Mouse (Mus musculus) retina, embryonic 14.5 days (tissue): ENCODE measurements around the gene H2-T23.
"Not testable (repeated sequence)": the region's sequence is repeated elsewhere in the genome, so short reads cannot be mapped to it uniquely, and the experiment has no call there.

ENCODE experiments used
- DNase-seq: peaks from one replicate; pipeline ENCODE4 v3.0.0-alpha.2; 2015; ENCODE audit warnings: low spot score

Gene H2-T23

GRCm38 (mm10) chr17:36032351-36032875 lies at the start of gene H2-T23:
Gene H2-T23 (minus strand): TSS chr17:36032855.
- peak; percentile 20 for DNase-seq

- DNase-seq = not testable (repeated sequence)
Observed at GRCm38 (mm10) chr17:36081901-36082300, 49.2 kb upstream of the H2-T23 start.

GRCm38 (mm10) chr17:36060829-36061228 lies 28.2 kb upstream of the H2-T23 start:
- DNase-seq = peak; percentile 97

GRCm38 (mm10) chr17:36058362-36058761 lies 25.7 kb upstream of the H2-T23 start, which contains the start of gene Gm11127:
Gene Gm11127 (minus strand): TSS chr17:36058371.
- not testable (repeated sequence) for DNase-seq

GRCm38 (mm10) chr17:36057927-36058326 lies 25.3 kb upstream of the H2-T23 start:
- DNase-seq = not testable (repeated sequence)

GRCm38 (mm10) chr17:36043286-36043685 lies 10.6 kb upstream of the H2-T23 start:
- DNase-seq = no peak

- peak; percentile 36 for DNase-seq
Observed at GRCm38 (mm10) chr17:36042610-36043169, 10.0 kb upstream of the H2-T23 start, which contains the start of the genes H2-T22 and Gm6034. Gene H2-T22 (minus strand): TSS chr17:36042747. Gene Gm6034 (plus strand): TSS chr17:36042961.

GRCm38 (mm10) chr17:36042055-36042454 lies 9.4 kb upstream of the H2-T23 start:
- not testable (repeated sequence) for DNase-seq

GRCm38 (mm10) chr17:36040604-36041003 lies 7.9 kb upstream of the H2-T23 start:
- DNase-seq = not testable (repeated sequence)

- not testable (repeated sequence) for DNase-seq
Observed at GRCm38 (mm10) chr17:36036126-36036525, 3.5 kb upstream of the H2-T23 start.

- DNase-seq = peak; percentile 52
Observed at GRCm38 (mm10) chr17:36035010-36035638, 2.5 kb upstream of the H2-T23 start.

GRCm38 (mm10) chr17:36034524-36034923 lies 1.9 kb upstream of the H2-T23 start:
- DNase-seq = not testable (repeated sequence)

- peak; percentile 16 for DNase-seq
Observed at GRCm38 (mm10) chr17:36031583-36032331, 898 bp downstream of the H2-T23 start.

GRCm38 (mm10) chr17:36030703-36031582 lies 1.7 kb downstream of the H2-T23 start:
- DNase-seq = not testable (repeated sequence)

- not testable (repeated sequence) for DNase-seq
Observed at GRCm38 (mm10) chr17:36030046-36030702, 2.5 kb downstream of the H2-T23 start.

- DNase-seq = no peak
Observed at GRCm38 (mm10) chr17:36028879-36029619, 3.6 kb downstream of the H2-T23 start.

- no peak for DNase-seq
Observed at GRCm38 (mm10) chr17:36027663-36028062, 5.0 kb downstream of the H2-T23 start.

GRCm38 (mm10) chr17:36025901-36026300 lies 6.8 kb downstream of the H2-T23 start:
- DNase-seq = no peak

- no peak for DNase-seq
Observed at GRCm38 (mm10) chr17:36025197-36025596, 7.5 kb downstream of the H2-T23 start.
